Mouse (Mus musculus): ENCODE measurements around the gene Dse. TPM values are rescaled to one million over a fixed set of nuclear protein-coding genes. Genes with fewer than 3 reads are reported as not detected.
A peak's percentile ranks its signal among the peaks of the same experiment; 100 is the strongest.

Gene Dse
- total RNA-seq, 2 experiments from 2014 or later = 6.0 to 7.5 TPM

GRCm38 (mm10) chr10:34206436-34206782 is 1.1 kb downstream of the Dse start:
- intact Hi-C loops (cut with DNase I) = no loop called here
- peak in 1 of 2 experiments; percentile 16 for DNase-seq (ENCODE audit: low spot score in 2 of 2)

DNA sequence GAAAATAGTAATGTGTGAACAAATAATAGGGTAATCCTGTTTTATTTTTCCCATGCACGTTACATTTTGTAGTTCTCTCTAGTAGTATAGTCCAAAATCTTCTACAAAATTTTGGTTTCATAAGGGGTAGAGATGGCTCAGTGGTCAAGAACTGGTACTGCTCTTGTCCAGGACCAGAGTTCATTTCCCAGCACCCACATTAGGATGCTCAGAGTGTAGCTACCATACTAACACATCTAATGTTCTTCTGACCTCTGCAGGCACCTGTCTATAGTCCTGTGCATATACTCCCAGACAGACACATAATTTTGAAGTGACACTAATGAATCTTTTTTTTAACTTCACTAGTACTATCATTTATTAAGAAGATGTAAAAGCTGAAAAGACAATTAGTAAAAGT is 1.7 kb downstream of the Dse start:
- intact Hi-C loops (cut with DNase I) = no loop called here
- DNase-seq (ENCODE audit: low spot score in 2 of 2) = no peak

DNA sequence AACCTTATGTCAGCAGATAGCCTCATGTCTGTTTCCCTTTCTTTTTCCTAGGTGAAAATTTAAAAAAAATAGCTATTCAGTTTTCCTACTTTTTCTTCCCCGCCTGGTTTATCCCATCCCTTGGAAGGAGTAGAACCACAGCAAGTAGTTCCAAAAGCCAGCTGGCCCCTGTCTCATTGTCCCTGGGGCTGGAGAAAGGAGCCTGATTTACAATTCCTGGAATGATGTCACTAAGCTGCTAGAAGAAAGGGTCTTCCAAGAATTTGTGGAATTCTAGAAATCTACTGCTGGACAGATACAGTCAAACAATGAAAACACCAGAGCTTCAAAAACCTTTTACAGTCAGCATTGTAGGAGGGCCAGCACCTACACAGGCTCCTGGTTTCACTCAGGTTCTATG is 6.8 kb downstream of the Dse start:
- intact Hi-C loops (cut with DNase I) = no loop called here

DNA sequence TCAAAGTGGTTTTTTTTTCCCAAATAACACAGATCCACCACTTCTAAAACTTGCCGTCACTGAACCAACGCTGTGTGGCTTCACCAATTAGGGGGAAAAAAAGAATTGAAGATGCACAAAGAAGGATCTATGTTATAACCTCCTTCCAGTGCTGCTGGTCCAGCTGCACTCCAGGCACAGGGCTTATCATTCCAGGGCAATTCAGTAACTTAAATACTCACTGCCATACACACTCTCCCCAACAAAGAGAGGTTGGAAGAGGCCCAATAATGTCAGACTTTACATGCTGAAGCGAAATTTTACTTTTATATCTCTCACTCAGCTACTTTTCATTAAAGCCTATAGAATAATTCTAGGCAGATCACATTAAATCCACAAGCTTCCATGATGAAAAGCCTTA is 8.9 kb downstream of the Dse start:
- intact Hi-C loops (cut with DNase I) = no loop called here
- DNase-seq (ENCODE audit: low spot score in 2 of 2) = no peak

More for the DNA sequence above, 6.8 kb downstream of the Dse start:
- DNase-seq (ENCODE audit: low spot score in 2 of 2) = no peak

DNA sequence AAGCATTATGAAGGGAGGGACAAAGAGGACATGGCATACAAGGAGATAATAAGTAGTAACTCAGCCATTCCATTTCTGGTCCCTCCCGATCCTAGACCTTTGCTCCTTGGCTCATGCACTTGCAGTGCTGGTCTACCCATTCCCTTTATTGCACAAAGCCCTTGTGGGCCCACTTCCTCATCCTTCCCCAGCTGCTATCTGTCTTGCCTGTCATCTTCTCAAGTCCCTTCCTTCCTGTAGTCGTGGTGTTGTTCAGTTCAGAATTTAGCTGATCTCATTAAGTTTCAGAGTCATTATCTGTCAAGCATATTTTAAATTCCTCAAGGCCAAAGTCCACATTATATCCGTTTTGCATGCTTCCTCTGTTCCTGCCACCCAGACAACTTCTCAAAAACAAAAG is 9.5 kb downstream of the Dse start:
- no peak for DNase-seq (ENCODE audit: low spot score in 2 of 2)
- intact Hi-C loops (cut with DNase I) = no loop called here

GRCm38 (mm10) chr10:34197269-34197668 is 10.2 kb downstream of the Dse start:
- DNase-seq (ENCODE audit: low spot score in 2 of 2) = no peak
- intact Hi-C loops (cut with DNase I) = no loop called here

DNA sequence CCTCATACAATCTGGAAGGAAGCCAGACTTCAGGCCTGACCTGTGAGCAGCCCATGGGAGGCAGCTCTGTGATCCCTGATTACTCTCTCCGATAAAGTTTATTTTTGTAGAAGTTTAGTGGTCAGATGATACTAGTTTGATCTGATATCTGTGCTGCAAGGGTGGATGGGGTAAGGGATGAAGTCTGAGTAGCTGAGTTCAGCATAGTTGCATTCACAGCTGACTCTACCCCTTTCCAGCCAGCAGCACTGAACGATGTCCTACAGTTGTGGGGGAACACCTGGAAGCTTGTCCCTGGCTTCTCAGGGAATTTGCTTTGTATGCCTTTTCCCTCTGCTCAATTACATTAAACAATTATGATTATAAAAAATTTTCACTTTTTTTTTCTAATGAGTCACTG is 12.6 kb downstream of the Dse start:
- DNase-seq (ENCODE audit: low spot score in 2 of 2) = no peak
- intact Hi-C loops (cut with DNase I) = no loop called here

DNA sequence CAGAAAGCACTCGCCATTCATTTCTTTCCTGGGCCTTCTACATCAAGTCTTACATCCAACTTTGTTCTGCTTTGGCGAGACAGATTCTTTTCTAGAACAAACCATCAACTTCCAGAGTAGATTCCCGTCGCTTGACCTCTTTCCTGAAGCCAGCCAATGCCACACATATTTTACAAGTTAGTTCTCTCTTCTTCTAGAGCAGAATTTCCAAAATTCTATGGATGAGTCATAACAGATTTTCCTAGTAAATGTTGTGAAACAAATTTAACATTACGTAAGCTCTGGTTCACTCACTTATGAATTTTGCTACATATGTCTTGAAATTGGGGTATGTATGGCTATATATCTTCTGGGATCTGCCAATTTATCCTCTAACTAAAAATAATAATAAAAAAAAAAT is 13.0 kb downstream of the Dse start:
- no peak for DNase-seq (ENCODE audit: low spot score in 2 of 2)

DNA sequence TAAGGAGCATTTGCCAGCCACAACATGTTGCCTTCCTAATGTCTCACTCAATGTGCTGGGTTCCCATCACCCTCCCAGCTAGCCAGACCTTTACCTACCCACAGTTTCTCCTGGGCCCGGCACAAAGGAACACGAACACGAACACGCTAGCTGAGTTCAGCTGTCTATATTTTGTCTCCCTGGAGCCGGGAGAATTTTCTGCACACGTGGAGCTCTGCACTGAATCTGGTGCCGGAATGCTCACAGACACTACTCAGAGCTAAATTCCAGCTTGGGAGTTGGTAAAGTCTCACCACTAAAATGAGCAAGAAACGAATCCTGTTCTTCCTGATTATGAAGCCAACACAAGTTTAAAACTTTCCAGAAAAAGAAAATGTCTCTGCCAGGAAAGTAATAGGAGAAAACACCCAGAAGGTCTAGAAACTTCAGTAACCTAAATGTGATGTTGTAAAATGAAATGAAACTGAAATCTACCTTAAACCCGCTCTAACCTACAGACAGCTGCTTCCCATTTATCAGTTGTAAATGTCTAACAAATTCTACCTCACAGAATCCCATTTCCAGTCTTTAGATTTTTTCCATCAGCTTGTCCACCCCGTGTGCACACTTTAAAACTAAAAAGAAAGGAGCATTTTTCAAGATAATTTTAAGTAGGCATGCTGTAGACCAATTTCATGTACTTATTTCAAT is 20.8 kb downstream of the Dse start:
- intact Hi-C loops (cut with DNase I) = no loop called here
- peak; percentile 13 to 36 for DNase-seq (ENCODE audit: low spot score in 2 of 2)

More for the DNA sequence above, 13.0 kb downstream of the Dse start:
- intact Hi-C loops (cut with DNase I) = no loop called here

GRCm38 (mm10) chr10:34185556-34185955 is 22.0 kb downstream of the Dse start:
- intact Hi-C loops (cut with DNase I) = no loop called here
- no peak for DNase-seq (ENCODE audit: low spot score in 2 of 2)

DNA sequence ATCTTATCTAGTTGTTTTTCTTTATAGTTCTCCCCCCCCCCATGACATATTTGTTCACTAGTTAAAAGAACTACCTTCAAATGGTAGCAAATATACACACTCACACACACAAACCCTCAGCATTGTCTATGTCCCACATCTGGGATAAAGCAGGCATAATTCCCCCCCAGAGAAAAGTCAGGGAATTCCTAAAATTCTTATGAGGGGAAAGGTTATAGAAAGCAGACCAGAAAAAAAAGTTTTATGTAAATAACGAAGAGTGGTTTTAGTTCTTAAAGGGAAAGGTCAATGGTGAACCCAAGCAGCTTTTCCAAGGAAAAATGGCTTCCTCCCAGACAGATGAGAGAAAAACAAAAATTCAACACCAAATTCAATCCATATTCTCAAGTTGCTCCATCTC is 22.6 kb downstream of the Dse start:
- intact Hi-C loops (cut with DNase I) = no loop called here

DNA sequence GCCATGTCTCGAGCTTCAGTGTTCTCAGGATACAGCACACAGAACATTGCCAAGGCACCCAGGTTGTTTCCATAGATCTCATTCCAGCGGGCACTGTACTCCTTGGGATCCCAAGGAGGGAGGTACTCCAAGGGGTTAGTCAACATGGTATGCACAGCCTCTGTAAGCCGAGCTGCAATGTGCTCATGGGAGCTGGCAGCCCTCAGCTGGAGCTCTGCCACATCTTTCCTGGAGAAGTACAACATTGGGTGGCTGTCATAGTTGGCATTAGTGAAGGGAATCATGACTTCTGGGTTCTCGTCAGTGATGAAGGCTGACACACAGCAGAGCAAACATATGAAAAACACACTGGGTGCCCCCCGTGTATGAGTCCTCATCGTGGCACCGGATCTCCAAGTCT is 23.8 kb downstream of the Dse start:
- peak; percentile 20 to 59 for DNase-seq (ENCODE audit: low spot score in 2 of 2)
- intact Hi-C loops (cut with DNase I) = no loop called here

More for the DNA sequence above, 22.6 kb downstream of the Dse start:
- no peak for DNase-seq (ENCODE audit: low spot score in 2 of 2)

DNA sequence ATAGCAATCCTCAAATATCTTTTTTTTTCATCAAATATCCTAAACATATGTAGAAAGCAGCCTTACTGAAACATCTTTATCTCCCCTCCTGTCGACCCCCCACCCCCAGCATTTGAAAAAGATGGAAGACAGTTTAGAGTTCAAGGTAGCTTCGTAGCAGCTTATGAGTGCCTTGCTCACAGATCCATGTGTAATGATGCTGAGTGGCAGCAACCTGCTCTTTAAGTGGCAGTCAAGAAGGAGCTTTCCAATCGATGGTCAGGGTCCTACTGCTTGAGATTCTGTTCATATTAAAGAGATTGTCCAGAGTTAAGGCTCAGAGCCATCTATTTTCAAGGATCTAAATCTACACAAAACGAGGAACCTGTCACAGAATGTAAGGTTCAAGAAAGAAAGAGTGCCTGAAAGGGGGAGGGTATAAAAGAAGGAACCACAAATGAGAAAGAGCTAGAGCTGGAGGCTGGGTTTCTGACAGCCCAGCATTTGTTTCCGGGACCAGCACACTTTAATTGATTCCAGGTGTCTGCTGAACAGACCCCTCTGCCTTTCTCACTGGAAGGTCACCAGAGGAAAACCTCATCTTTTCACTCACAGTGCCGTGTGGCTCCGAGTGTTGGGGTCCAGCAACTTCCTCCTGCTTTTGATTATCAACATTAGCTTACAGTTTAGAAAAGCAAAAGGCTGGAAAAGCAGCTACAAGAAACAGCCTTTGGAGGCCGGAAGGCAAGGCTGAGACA is 31.5 kb downstream of the Dse start:
- intact Hi-C loops (cut with DNase I) = no loop called here
- no peak for DNase-seq (ENCODE audit: low spot score in 2 of 2)

DNA sequence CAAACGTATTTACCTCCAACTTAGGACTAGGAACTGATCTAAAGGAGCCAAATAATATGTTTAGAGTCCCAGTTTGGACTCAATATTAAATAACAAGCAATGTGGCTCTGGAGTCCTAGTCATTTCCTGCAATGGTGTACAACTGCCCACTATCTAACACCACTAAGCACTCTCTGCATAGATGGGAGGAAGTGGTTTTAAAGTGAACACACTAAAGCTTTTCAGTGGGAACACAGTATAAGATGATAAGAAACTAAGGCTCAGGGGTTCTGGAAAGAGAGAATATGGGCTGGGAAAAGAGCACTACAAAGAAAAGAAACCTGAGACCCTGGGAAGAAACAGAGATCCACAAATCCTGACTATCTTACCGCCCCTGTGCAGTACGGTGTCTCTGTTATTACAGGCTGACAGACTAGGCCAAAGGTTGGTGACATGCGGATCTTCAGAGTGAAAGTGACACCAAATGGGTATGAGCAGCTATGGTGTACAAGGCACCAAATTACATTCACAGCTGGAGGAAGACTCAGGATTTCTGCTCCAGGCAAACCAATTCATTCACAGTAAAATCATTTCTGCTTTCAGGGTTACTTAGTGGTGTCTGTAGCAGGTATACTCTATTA is 34.7 kb downstream of the Dse start:
- intact Hi-C loops (cut with DNase I) = no loop called here
- no peak for DNase-seq (ENCODE audit: low spot score in 2 of 2)

- intact Hi-C loops (cut with DNase I) = no loop called here
- DNase-seq (ENCODE audit: low spot score in 2 of 2) = no peak
These were observed 35.9 kb downstream of the Dse start for GRCm38 (mm10) chr10:34171660-34172059.

DNA sequence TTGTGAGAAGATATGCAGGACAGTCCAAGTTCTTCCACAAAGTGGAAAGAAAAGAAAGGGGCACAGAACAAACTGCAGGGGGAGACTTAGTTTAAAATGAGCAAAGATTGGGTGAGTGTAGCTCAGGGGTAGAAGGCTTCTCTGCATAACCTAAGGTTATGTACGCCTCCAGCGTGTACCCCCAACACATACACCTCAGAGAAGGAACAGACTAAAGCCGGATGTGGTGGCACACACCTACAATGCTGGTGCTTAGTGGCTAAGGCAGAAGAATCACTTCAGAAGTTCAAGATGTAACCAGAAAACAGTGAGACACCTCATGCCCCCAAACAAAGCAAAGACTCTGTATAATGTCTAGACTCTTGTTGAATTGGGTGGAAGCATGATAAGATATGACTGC is 36.3 kb downstream of the Dse start:
- DNase-seq (ENCODE audit: low spot score in 2 of 2) = no peak
- intact Hi-C loops (cut with DNase I) = no loop called here

- intact Hi-C loops (cut with DNase I) = no loop called here
- DNase-seq (ENCODE audit: low spot score in 2 of 2) = no peak
These were observed 40.5 kb downstream of the Dse start for GRCm38 (mm10) chr10:34166971-34167370.

DNA sequence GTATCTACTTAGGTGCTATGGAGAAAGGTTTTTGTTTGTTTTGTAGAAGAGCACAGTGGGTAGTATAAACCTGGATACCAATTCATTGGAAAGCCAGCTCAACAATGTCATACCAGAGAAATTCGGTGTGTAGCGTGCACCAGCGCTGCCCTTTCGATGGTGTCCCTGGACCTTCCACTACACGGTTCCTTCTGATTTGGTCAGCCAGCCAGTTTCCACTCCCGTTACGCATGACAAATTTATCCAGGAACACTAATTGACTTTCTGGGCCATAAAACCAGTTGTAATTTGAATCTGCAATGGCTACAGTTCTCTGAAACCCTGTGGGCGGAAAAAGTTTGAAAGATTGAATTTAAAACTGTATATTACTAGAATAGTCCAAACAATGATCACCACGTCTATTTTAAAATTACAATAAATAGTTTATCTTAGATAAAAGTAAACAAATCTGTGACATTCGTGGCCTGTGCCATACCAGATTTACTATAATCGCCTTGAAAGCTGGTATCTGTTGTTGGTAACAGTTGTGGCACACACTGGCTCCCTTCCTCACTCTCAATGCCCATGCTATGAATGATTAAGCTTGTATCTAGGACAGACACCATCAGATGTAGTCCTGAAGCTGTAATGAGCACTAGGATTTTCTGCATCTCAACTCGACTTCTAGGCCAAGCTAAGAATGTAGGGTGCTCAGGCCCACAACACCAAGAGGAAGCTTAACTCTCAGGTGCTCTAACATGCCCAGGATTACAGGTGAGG is 51.5 kb downstream of the Dse start:
- DNase-seq (ENCODE audit: low spot score in 2 of 2) = no peak
- intact Hi-C loops (cut with DNase I) = no loop called here

DNA sequence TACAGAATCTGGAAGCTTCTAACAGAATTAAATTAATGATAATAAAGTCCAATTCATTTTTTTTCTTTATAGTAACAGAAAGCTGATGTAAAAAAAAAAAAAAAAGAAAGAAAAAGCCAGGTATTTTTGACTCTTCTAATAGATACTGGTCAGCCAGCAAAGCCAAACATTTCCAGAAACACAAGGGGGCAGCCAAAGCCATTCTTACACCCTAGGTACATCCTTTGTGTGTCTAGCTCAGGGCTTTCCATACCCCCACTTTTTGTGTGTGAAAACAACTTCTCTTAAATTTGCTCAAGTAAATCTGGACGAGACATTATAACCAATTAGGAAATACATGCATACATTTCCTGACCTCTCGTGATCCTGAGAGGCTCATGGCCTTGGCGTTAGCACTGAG is 55.7 kb downstream of the Dse start:
- intact Hi-C loops (cut with DNase I) = loop anchor here (5.0 kb wide), 1 partner anchor 120 kb away; no protein-coding TSS in a partner anchor
- DNase-seq (ENCODE audit: low spot score in 2 of 2) = peak in 1 of 2 experiments; percentile 35

- DNase-seq (ENCODE audit: low spot score in 2 of 2) = no peak
- intact Hi-C loops (cut with DNase I) = loop anchor here (5.0 kb wide), 1 partner anchor 122 kb away; no protein-coding TSS in a partner anchor
These were observed 57.1 kb downstream of the Dse start for GRCm38 (mm10) chr10:34150454-34150853.
